Mouse (Mus musculus) hematopoietic stem cell, adult 5-6 weeks (primary cell): ENCODE results near the gene Cdhr3. TPM values are rescaled to one million over a fixed set of nuclear protein-coding genes. Genes with fewer than 3 reads are reported as not detected.

ENCODE experiments used
- ATAC-seq, 2 experiments: fragments of 125-278 bp in 1 of 2; replicated peaks in 1 of 2; 2 replicates each; pipeline ENCODE4 v1.8.0; 2016 to 2017; ENCODE audit warnings: inconsistent platforms in 2 of 2, mild to moderate bottlenecking in 2 of 2, moderate number of reproducible peaks in 2 of 2, low read depth in 1 of 2, moderate TSS enrichment in 1 of 2; ENCODE audit not compliant: low FRiP score in 2 of 2, poor library complexity in 2 of 2, severe bottlenecking in 2 of 2, insufficient read depth in 1 of 2, low TSS enrichment in 1 of 2
- total RNA-seq: library from RNA; stranded (forward); fragments of 172-1452, 232-1000 nt; gene quantifications from 2 replicates; pipeline ENCODE4 v1.2.3, GENCODE M21; 2017

Cdhr3 gene
- total RNA-seq, 1 experiment from 2014 or later: not detected

GRCm38 (mm10) chr12:33053311-33053710 lies 39.4 kb downstream of the Cdhr3 start:
- ATAC-seq: no peak

GRCm38 (mm10) chr12:33048391-33048790 lies 44.3 kb downstream of the Cdhr3 start:
- peak; percentile 29 to 59; a peak in 3 of 4 replicates for ATAC-seq

GRCm38 (mm10) chr12:33046434-33046833 lies 46.2 kb downstream of the Cdhr3 start:
- no peak for ATAC-seq

DNA sequence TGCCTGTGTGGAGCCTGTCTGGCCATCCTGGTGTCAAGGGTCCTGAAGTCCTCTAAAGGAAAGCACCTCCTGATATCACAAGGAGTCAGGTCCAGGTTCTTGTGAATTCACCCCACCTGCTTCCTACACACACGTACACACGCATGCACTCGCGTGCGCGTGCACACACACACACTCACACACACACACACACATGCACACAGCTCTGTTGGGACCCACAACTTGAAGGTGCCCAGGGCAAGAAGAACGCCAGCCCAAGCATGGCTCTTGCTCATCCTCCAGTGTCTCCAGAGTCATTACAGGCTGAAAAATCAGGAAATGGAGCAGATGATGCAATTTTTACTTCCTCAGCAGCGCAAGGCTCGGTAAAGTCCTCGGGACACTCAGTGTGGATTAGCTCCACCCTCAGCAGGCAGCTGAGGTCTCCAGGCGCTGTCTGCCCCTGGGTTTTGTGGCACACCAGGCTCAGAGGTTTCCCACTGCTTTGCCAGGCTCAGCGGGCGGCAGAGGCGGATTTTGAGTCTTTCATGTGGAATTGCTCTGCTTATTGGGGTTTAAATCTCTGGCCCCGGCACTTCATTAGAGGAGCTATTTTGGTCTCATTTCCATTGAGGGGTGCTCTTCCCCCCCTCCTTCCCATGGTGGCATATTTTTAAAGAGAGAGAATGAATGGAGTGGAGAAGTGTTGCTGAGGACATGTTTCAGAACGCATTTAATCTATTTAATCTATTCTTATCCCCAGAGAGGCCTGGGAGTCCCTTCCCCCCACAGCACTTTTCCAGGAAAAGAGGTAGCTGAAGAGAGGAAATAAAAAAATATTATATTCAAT lies 46.9 kb downstream of the Cdhr3 start:
- peak; percentile 10 to 56; a peak in 3 of 4 replicates for ATAC-seq

DNA sequence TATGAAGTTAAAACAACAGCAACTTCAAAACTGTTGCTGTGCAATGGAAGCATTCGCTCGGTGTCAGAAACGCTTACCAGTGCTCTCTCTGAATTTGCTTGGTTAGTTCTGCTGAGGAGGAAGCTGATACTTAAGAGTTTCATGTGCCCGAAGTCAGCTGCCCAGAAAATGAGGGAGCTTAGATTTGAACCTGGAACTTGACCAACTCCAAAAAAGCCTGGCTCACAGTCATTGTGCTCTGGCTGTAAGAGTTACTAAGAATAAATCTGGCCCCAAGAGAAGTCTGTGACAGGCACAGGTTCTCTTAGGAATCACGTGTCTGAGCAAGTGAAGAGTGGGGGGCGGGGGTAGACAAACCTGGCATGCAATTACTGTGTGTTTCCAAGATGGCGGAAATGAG lies 51.2 kb downstream of the Cdhr3 start:
- ATAC-seq: no peak

DNA sequence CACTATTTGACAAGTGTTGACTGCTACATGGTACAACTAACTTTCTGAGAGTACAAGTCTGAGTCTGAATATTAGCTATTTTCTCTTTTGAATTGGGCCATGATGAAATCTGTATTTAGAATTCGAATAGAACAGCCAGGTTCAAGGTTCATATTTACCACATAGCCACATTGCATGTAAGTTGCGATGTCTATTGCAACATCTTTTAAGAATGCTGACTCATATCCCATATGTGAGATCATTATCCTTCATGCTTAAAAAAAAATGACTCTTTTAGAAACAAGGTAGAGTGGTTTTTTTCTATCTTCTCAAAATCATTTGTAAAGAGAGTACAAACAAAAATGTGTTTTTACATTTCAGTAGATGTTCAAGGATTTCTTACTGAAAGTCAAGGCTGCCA lies 51.9 kb downstream of the Cdhr3 start:
- no peak; a peak in 1 of 4 replicates for ATAC-seq

DNA sequence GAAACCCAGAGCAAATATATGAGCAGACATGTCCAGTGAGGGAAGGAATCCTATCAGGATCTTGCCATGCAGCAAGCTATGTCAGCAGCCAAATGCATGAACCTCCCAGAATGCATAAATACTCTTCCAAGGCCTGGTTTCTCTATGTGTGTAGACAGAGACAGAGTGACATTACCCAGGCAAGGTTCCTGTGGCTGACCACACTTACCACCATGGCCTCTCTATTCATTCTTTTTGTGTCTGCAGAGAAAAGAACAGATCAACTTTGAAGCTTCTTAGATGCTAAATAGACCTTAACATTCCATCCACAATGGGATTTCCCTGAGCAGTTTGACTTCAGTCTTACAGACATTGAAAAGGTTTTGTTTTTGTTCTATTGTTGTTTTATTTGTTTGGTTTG lies 54.0 kb downstream of the Cdhr3 start:
- ATAC-seq: no peak; a peak in 1 of 4 replicates

DNA sequence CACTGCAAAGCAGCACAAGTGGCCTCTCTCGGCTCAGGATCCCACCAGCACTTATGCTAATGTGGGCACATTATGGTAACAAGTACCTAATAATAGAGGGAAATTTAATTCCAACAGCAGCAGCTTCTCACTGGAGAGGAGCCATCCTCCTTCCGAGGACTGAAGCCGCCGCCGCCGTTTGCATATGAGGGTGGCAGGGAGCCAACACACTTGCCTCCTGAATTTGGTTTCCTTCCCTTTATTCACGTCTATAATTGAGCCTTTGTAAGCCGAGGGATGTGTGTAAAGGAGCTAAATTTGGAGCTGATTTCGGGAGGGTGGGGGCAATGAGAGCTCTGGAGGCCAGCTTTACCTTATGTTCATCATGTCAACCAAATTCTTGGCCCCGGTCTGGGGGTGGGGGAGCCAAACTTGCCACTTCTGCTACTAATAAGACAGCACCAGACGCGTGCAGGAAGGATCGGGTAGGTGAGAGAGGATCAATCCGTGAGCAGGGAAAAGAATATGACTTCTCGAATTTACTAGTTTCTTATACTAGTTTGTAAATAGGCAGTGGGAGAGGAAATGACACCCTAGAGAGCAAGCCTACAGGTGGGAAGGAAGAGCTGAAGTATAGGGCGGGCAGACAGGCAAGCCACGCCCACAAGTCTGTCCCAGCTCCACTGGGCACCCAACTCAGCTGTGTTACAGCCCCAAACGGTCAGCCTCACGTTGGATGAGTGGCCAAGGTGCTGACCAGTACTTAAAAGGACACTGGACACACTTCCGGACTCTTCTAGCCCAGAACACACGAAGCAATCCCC lies 56.8 kb downstream of the Cdhr3 start:
- peak; percentile 50 to 59 for ATAC-seq

DNA sequence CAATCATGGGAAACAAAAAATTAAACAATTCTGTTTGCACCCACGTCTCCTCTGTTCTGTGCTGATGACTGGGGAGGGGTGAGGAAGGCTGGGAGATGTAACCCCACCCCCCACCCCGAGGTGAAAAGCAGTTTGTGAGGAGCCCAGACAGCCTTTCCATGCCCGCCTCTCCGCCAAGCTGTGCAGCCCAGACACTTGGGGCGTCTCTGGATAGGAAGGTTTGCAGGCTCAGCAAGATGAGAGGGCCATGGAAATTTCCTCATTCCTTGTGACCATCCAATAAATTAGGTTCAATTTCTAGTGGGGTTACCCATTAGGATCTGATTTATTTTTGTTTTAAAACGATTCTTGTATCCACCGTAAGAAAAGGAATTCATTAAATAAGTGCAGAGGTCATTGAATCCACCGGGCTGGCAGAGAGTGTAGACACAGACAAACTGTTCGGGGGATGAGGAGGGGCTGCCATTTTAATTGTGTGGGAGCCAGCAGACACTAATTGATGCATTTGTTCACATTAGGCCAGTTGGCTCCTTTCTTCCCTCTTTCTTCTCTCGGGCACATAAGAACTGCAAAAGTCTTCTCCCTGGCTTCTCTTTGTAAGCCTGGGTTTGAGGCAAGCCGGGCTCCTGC lies 57.5 kb downstream of the Cdhr3 start:
- 0 out of 4 replicates have a peak, but pooled peaks of 1 of the 2 experiments have one; percentile 10 for ATAC-seq

GRCm38 (mm10) chr12:33034343-33035088 lies 58.2 kb downstream of the Cdhr3 start:
- ATAC-seq: no peak

- no peak for ATAC-seq
These were observed 59.5 kb downstream of the Cdhr3 start for GRCm38 (mm10) chr12:33033221-33033620.

GRCm38 (mm10) chr12:33030589-33030988 lies 62.1 kb downstream of the Cdhr3 start:
- no peak for ATAC-seq

- ATAC-seq: peak; percentile 7 to 49; a peak in 1 of 4 replicates
These were observed 62.6 kb downstream of the Cdhr3 start for GRCm38 (mm10) chr12:33030066-33030465.

GRCm38 (mm10) chr12:33028708-33029107 lies 64.0 kb downstream of the Cdhr3 start:
- ATAC-seq: no peak

DNA sequence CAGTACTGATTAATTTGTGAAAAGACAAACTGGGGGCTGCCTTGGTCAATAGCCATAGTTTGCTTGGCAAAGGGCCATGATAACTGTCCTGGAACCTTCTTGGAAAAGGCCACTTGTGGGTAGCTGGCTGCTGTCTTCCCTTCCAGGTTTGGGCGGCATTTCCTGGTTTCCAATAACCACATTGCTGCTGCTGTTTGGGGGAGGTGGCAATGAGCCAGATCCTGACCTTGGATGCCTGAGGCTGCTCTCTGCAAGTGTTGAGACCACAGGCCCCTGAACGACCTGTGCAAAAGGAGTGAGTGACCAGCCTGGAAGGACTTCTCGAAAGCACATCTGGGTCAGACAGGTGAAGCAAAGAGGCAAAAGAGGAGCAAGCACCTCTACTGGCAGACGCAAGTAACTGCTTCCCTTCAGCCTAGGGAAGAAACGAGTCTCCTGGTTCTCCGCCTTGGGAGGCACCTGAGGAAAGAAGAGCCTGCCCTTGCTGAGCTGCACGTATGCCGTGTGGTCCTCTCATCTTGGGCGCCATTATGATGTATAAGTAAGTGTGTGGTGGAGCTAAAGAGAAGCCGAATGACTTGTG lies 64.5 kb downstream of the Cdhr3 start:
- ATAC-seq: no peak

DNA sequence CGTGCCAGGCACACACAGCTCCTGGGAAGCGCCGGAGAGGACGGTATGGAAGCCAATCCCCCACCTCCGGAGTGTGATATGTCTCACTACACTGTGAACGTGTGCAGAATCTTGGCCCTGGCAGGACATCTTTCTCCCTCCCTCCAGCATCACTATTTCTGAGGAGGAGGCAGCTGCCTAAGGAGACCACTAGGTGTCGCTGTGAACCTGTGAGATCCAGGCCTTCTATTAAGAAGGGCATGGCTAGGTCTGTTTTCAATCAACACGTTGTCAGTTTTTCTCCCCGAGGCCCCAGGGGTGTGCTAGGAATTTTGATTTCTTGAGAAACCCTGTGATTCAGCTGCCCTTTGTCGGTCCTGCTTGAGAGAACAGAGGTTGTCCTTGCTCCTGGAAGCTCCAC lies 65.6 kb downstream of the Cdhr3 start:
- peak; percentile 80 to 82 for ATAC-seq

DNA sequence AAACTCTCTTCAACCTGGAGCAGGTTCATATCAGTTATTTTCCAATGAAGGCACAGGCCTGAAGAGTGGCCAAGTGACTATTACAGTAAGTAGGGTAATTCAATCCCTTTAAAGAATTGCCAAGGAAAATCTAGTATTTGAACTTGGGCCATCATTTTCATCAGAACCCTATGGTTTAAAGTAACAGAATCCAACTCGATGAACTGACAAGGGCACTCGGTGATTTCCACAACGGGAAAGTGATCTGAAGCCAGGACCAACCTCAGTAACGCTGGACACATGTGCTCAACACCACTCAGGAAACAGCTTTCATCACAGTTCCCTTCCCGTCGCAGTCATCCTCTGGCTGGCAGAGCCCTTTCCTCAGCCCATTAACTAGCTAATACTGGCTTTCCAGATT lies 68.2 kb downstream of the Cdhr3 start:
- ATAC-seq: no peak
